Mouse (Mus musculus) left cerebral cortex, adult 2 months (tissue): ENCODE measurements at regions not wholly inside any gene's neighbourhood (a gene's known extent, or its start where the extent isn't known, plus 50 kb on each side); places are given as distances from the start of the nearest gene placed in this dataset.

Source experiments
- DNase-seq, 2 experiments: peaks; one replicate each; pipeline ENCODE4 v3.0.0; 2021 to 2022; ENCODE audit warnings: low spot score in 2 of 2, mixed read lengths in 1 of 2; ENCODE audit errors: extremely low spot score in 1 of 2
- H3K27ac ChIP-seq: fragments of 200-600 bp; 2 replicates; pipeline ENCODE4 v1.8.1; 2022
- H3K4me3 ChIP-seq: fragments of 200-600 bp; 2 replicates; pipeline ENCODE4 v1.8.1; 2022
- CTCF ChIP-seq: fragments of 200-600 bp; IDR thresholded peaks from 2 replicates; pipeline ENCODE4 v1.8.1; 2022; ENCODE audit warnings: antibody characterized with exemption, mild to moderate bottlenecking, moderate library complexity
- intact Hi-C: fragments of 180-260 bp; cut with DNase I; formaldehyde crosslinking; loops from one replicate; pipeline ENCODE4 v1.15.1; 2025

GRCm38 (mm10) chr11:40624126-40624778 is 70.8 kb downstream of the Mat2b start:
- no peak for TF ChIP-seq CTCF
- no peak for DNase-seq
- intact Hi-C loops: no loop called here
- H3K27ac ChIP-seq: no peak overlapping the region
- no peak overlapping the region for H3K4me3 ChIP-seq

- no peak overlapping the region for H3K27ac ChIP-seq
- no peak for TF ChIP-seq CTCF
- no peak overlapping the region for H3K4me3 ChIP-seq
- intact Hi-C loops: no loop called here
- DNase-seq: no peak
These were observed 75.0 kb downstream of the Mat2b start for GRCm38 (mm10) chr11:40620036-40620435.

- DNase-seq: no peak
- intact Hi-C loops: loop anchor here (5.0 to 10.0 kb wide), 2 partner anchors 131 to 1188 kb away; no protein-coding TSS in a partner anchor
- no peak overlapping the region for H3K27ac ChIP-seq
- TF ChIP-seq CTCF: no peak
- H3K4me3 ChIP-seq: no peak overlapping the region
These were observed 92.0 kb downstream of the Mat2b start for GRCm38 (mm10) chr11:40603008-40603407.

DNA sequence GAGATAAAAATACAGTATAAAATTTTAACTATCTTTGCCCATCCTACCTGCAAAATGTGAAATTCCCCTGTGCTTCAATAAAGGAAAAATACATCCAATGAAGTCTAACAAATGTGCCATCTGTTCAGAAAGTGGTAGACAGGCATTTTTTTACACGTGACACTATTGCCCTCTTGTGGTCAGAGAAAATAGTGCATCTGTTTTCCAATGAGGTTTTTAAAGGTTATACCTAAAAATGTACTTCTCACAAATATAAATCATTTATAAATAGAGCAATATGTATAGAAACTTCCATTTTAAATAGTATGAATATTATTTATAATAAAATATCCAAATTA is 93.5 kb downstream of the Mat2b start:
- peak overlapping the region; percentile 38; the same call in 1 of the 2 replicates for H3K27ac ChIP-seq
- intact Hi-C loops: loop anchor here (1.0 to 10.0 kb wide), 4 partner anchors 129 to 1663 kb away; no protein-coding TSS in a partner anchor
- no peak overlapping the region for H3K4me3 ChIP-seq
- peak; percentile 26 to 45 for DNase-seq
- TF ChIP-seq CTCF: peak; percentile 92

DNA sequence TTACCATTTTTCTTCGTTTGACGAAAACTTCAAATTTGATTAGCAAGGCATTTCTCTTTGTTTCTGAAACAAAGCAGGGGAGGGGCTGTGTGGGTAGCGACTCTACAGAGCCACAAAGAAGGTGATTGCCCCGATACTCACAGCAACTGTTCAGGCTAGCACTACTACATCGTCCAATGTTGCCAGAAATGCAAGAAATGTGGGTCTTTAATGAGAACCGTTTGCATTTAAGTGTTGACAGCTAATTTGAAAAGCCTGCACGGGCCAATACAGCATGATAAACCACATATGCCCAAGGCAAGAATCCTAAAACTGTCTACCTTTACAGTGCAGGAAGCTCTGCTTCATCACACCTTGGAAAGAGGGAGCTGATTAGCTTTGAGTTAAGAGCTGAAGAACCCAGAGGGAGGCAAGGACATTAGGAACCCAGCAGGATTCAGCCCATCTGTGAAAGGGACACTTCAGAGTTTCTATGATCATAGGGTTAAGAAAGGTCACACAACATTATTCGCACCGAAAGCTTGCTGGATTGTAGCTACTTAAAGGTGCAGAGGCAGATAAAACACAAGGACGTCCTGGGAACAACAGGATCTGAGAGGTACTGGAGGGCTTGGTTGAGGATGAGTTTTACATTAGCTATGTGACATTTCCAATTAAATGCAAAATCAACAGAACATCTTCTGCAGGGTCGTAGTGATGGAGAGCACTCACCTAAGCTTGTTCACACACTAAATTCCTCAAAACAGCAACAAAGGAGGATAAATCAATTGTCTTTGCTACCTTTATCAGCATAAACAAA is 94.0 kb downstream of the Mat2b start:
- intact Hi-C loops: loop anchor here (1.0 to 10.0 kb wide), 4 partner anchors 129 to 1662 kb away; no protein-coding TSS in a partner anchor
- no peak overlapping the region for H3K4me3 ChIP-seq
- peak overlapping the region; percentile 38; the same call in 1 of the 2 replicates for H3K27ac ChIP-seq
- TF ChIP-seq CTCF: no peak
- DNase-seq: no peak

DNA sequence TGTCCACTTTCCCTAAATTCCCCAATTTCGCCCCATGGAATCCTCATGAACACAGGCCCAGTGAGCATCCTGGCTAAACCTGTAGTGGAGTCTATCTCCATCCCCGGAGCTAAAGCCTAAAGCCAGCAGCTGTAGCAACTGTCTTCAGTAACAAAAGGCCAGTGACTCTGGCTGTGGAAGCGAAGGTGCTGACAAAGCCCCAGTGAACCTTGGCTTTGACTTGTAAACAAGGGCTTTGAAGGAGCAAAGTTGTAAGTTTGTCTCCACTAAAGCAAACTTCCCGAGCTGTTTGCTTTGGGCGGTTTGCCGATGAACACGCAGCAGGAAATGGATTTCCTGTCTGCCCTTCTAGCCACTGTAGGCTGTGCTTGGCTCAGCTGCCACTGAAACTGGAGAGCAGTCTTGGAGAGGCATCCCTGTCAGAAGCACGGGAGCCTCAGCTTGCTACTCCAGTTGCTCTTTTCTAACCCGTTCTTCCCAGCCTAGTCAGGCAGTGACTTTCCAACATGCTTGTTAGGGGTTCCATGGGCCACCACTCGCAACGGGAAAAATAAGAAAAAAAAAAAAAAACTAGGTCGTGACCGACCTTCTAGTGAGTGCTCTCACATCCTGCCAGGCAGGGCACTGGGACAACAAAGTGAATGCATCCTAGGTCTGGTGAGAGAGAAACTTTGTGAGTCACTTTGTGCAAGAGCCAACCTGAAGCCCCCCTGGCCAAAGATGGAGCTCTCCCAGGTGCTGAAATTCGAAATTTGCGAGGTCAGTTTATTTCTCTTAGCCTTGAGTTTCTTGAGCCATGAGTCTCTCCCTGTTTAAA is 94.8 kb downstream of the Mat2b start:
- DNase-seq: no peak
- Histone ChIP-seq H3K4me3 (no peak overlapping the region), H3K27ac (no peak overlapping the region)
- TF ChIP-seq CTCF: no peak
- intact Hi-C loops: loop anchor here (2.0 to 10.0 kb wide), 4 partner anchors 128 to 1661 kb away; no protein-coding TSS in a partner anchor

DNA sequence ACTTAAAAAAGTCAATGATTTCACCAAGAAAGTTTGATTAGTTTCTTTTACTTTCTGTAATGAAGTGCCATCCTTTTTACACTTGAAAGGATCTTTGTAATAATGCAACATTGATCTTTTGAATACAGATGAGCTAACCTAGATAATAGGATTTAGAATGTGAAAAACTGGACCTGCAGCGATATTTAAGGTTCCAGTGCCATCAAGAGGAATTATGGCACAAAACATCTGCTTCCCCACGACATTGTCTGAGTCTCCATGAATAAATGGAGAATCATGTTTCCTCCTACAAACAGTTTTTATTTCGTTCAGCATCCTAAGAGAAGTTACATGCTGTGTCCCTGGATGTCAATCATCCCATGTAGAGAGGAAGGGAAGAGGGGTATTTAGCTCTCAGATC is 98.7 kb downstream of the Mat2b start:
- peak; percentile 45 for TF ChIP-seq CTCF
- no peak for DNase-seq
- intact Hi-C loops: loop anchor here (5.0 kb wide), 1 partner anchor 449 kb away; no protein-coding TSS in a partner anchor
- no peak overlapping the region for H3K27ac ChIP-seq
- H3K4me3 ChIP-seq: no peak overlapping the region

- Histone ChIP-seq H3K27ac (no peak overlapping the region), H3K4me3 (no peak overlapping the region)
- DNase-seq: no peak
- TF ChIP-seq CTCF: no peak
- intact Hi-C loops: no loop called here
These were observed 102.9 kb downstream of the Mat2b start for GRCm38 (mm10) chr11:40592056-40592455.

GRCm38 (mm10) chr11:40573758-40574139 is 121.3 kb downstream of the Mat2b start:
- DNase-seq: no peak
- H3K27ac ChIP-seq: peak overlapping the region; percentile 83

DNA sequence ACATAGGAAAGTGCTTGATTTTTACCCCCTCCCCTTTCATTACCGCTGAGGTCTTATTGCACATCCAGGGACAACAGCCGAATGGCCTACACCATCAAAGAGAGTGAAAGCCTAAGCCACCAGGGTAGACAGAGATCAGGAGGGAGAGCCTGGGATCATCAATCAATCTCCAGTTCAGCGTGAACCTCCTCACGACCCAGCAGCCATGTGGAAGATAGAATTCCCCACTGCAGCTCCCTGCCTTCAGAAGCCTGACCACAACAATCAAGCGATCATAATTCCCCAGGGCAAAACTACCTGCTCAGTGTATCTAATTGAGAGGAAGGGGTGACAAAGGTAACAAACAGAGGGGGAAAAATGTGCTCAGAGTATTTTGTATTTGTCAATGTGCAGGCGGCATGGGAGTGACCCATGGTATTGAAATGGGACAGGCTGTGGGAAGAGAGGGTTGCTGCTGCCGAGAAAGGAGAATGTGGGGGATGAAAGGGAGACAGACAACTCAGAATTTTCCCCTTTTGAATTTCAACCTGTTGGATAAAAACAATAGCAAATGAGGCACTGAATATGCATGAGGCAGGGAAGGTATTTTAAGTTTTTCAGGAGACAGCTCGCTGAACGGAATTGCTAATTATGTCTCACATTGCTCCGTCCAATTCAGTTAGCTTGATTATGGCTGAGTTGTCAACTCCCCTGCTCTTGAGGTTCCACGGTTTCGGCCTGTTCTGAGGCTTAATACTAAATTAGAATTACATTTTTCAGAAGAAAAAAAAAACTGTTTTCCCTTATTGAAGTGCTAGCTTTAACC is 121.8 kb downstream of the Mat2b start:
- Histone ChIP-seq H3K27ac (peak overlapping the region; percentile 83), H3K4me3 (no peak overlapping the region)
- DNase-seq: peak in 1 of 2 experiments; percentile 17
- no peak for TF ChIP-seq CTCF
- intact Hi-C loops: loop anchor here (1.0 to 10.0 kb wide), 2 partner anchors 21 to 178 kb away; no protein-coding TSS in a partner anchor

More at GRCm38 (mm10) chr11:40573758-40574139, 121.3 kb downstream of the Mat2b start:
- no peak overlapping the region for H3K4me3 ChIP-seq
- no peak for TF ChIP-seq CTCF
- intact Hi-C loops: loop anchor here (1.0 to 10.0 kb wide), 2 partner anchors 21 to 179 kb away; no protein-coding TSS in a partner anchor

DNA sequence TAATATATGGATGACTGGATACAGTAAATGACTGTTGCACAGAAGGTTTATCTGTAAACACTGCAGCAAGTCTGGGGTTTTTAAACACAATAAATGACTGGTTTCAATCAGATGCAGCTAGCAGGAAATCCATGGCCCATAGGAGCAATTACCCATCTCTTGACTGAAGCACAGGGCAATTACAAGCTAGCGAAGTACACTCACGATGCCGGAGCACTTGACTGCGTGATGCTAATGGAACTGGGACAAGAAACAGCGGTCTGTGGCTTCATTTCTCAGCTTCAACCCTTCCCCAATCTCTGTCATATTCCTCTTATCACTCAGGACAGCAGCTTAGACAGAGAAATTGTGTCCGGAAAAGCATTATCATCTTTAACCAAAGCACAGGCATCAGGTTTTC is 132.1 kb downstream of the Mat2b start:
- H3K27ac ChIP-seq: peak overlapping the region; percentile 37
- no peak for TF ChIP-seq CTCF
- DNase-seq: no peak

More for the DNA sequence above, 132.1 kb downstream of the Mat2b start:
- intact Hi-C loops: no loop called here
- H3K4me3 ChIP-seq: no peak overlapping the region
